Mouse (Mus musculus) erythroblast, embryonic 14.5 days (primary cell): ENCODE measurements at regions not wholly inside any gene's neighbourhood (a gene's known extent, or its start where the extent isn't known, plus 50 kb on each side); places are given as distances from the start of the nearest gene placed in this dataset.

Source experiments
- H3K27me3 ChIP-seq: 2 replicates; pipeline ENCODE4 v1.6.1; 2012; ENCODE audit warnings: inconsistent platforms; ENCODE audit not compliant: control insufficient read depth
- H3K36me3 ChIP-seq: 2 replicates; pipeline ENCODE4 v1.6.1; 2012; ENCODE audit warnings: mild to moderate bottlenecking, inconsistent platforms; ENCODE audit not compliant: control insufficient read depth
- H3K4me1 ChIP-seq: 2 replicates; pipeline ENCODE4 v1.6.1; 2012; ENCODE audit warnings: inconsistent platforms; ENCODE audit not compliant: control insufficient read depth
- H3K4me3 ChIP-seq: replicated peaks from 2 replicates; pipeline ENCODE3; 2012; ENCODE audit warnings: moderate library complexity, mild to moderate bottlenecking, inconsistent platforms
- H3K9me3 ChIP-seq: 2 replicates; pipeline ENCODE4 v1.6.1; 2012; ENCODE audit warnings: low read length, inconsistent platforms, mixed read lengths; ENCODE audit not compliant: control insufficient read depth
- GATA1 ChIP-seq: IDR thresholded peaks from 2 replicates; pipeline ENCODE4 v1.6.1; 2012; ENCODE audit warnings: low read length, inconsistent platforms, mixed read lengths
- TAL1 ChIP-seq: IDR thresholded peaks from 3 replicates; pipeline ENCODE4 v1.6.1; 2012; ENCODE audit warnings: low read length, inconsistent platforms, mixed read lengths

DNA sequence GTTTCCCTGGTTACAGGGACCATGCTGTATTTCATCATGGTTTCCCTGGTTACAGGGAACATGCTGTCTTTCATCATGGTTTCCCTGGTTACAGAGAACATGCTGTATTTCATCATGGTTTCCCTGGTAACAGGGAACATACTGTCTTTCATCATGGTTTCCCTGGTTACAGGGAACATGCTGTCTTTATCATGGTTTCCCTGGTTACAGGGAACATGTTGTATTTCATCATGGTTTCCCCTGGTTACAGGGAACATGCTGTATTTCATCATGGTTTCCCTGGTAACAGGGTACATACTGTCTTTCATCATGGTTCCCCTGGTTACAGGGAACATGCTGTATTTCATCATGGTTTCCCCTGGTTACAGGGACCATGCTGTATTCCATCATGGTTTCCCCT, 1579.5 kb downstream of the 4930444P10Rik start:
- H3K27me3 ChIP-seq, result peaks cover 6% of the 10 kb centered on the region
- no peaks in the 10 kb centered on the region for H3K36me3 ChIP-seq
- H3K4me3 ChIP-seq, result no peak overlapping the region
- TF ChIP-seq GATA1 (no peak), TAL1 (no peak)
- H3K4me1 ChIP-seq, result no peaks in the 10 kb centered on the region
- no peaks in the 10 kb centered on the region for H3K9me3 ChIP-seq

- H3K9me3 ChIP-seq, result no peaks in the 10 kb centered on the region
- no peak overlapping the region for H3K4me3 ChIP-seq
- H3K27me3 ChIP-seq, result peaks cover 16% of the 10 kb centered on the region
- no peak for TF ChIP-seq GATA1
- TF ChIP-seq TAL1, result no peak
- no peaks in the 10 kb centered on the region for H3K36me3 ChIP-seq
- H3K4me1 ChIP-seq, result no peaks in the 10 kb centered on the region
Observed at GRCm38 (mm10) chr1:14512481-14513285, 1580.4 kb downstream of the 4930444P10Rik start.

DNA sequence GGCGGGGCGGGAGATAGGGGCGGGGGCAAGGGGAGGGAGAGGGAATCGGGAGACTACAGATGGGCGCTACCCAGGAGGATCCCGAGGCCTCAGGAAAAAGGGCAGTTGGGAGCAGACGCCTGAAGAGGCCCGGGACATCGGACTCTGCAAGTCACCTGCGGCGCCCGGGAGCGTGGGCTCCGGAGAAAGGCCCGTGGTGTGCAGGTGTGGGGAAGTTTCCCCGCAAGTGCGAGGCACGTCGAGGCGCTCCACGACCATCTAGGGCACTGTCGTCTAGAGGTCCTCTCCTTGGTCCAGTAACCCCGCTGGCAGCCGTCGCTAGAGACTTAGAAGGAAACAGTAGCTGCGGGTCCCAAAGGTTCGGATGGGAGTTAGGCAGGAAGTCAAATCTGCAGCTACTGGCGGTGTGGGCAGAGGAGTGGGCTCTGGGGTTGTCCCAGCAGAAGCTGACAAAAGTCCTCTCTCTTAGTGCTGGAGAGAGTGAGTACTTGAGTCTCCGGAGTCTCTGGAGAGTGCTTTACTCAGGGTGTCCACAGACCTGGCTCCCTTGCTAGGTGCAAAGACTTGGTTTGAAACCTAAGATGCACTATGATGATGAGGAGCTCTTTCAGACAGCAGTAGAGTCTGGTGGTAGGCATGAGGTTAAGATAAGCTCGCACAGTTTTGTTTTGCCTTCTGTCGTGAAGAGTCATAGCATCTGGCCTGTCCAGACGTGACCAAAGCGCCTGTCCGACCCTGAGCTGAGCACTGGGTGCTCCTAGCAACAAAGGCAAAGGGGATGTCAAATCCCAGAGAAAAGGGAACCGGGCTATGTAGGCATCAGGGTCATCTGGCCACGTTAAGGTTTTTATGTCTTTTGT, 1586.1 kb downstream of the 4930444P10Rik start:
- Histone ChIP-seq H3K36me3 (no peaks in the 10 kb centered on the region), H3K9me3 (no peaks in the 10 kb centered on the region), H3K4me3 (no peak overlapping the region), H3K27me3 (peaks cover 67% of the 10 kb centered on the region), H3K4me1 (no peaks in the 10 kb centered on the region)
- TF ChIP-seq GATA1, result no peak

DNA sequence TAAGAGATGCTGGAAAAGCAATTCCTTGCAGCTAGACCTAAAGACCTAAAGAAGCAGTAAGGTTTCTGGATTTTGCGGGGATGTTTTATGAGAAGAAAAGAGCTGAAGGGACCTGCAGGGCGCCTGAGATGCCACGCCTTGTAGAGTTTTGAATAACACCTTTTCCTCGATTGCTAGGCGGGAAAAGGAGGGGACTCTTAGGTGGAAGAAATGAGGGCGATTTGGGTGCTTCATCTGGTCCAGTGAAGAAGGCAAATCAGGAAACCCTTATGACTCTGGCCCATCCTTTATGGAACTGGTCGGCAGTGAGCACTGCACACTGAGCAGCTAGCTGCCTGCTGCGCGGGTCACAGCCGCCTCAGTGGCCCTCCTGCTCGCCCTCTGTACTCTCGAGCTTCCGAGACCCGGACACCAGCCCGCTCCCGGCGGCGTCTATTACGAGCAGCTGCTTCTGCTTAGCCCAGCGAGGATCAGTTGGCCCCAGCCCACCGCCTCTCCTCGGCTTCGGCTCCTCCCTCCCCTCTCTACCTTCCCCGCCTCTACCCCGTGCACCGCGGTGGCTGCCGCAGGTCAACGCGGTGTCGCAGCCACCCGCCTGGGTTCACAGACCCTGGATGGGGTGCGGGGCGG, 1586.8 kb downstream of the 4930444P10Rik start:
- Histone ChIP-seq H3K4me3 (no peak overlapping the region), H3K36me3 (no peaks in the 10 kb centered on the region), H3K4me1 (no peaks in the 10 kb centered on the region), H3K27me3 (peaks cover 67% of the 10 kb centered on the region), H3K9me3 (no peaks in the 10 kb centered on the region)
- TF ChIP-seq GATA1, result no peak
- no peak for TF ChIP-seq TAL1

- Histone ChIP-seq H3K4me3 (no peak overlapping the region), H3K27me3 (peaks cover 67% of the 10 kb centered on the region), H3K36me3 (no peaks in the 10 kb centered on the region), H3K9me3 (no peaks in the 10 kb centered on the region), H3K4me1 (no peaks in the 10 kb centered on the region)
- no peak for TF ChIP-seq TAL1
- TF ChIP-seq GATA1, result no peak
Observed at GRCm38 (mm10) chr1:14505741-14506140, 1587.4 kb downstream of the 4930444P10Rik start.

- no peaks in the 10 kb centered on the region for H3K36me3 ChIP-seq
- no peaks in the 10 kb centered on the region for H3K9me3 ChIP-seq
- H3K4me1 ChIP-seq, result no peaks in the 10 kb centered on the region
- TF ChIP-seq TAL1, result no peak
- TF ChIP-seq GATA1, result no peak
- no peak overlapping the region for H3K4me3 ChIP-seq
- peaks cover 67% of the 10 kb centered on the region for H3K27me3 ChIP-seq
Observed at GRCm38 (mm10) chr1:14504767-14505343, 1588.3 kb downstream of the 4930444P10Rik start.

DNA sequence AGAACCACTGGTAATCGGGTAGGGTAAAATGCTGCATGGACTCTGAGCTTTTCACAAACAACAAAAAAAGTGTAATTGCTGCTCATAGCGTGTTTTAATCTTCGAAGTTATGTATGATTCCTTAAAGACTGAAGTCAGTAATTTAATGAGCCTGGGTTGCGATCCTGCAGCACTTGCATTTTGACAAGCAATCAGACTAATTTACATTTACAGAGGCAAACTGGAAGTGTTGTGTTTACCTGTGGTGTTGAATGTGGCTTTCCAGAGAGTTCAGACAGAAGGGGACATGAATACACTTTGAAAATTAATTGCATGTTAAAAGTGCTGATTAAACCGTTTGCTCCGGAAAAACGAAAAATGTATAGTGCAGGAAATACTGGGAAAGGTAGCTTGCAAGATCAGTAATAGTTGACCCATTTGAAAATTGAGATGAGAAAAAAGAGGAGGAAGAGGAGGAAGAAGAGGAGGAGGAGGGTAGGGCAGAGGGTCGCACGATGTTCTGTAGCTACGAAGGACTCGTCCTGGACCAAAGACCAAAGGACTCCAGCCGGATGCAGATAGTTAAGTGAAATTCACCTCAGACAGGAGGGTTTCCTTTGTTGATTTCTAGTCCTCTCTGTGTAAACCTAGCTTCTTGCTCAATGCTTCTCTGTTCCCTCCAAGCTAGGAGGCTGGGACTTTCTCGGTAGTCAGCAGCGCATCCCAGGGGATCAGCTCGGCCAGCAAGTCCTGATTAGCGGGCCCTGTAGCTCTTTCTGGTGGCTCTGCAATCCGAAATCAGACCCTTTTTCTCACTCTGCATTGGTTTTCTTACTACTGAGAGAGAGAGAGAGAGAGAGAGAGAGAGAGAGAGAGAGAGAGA, 1589.0 kb downstream of the 4930444P10Rik start:
- no peak overlapping the region for H3K4me3 ChIP-seq

DNA sequence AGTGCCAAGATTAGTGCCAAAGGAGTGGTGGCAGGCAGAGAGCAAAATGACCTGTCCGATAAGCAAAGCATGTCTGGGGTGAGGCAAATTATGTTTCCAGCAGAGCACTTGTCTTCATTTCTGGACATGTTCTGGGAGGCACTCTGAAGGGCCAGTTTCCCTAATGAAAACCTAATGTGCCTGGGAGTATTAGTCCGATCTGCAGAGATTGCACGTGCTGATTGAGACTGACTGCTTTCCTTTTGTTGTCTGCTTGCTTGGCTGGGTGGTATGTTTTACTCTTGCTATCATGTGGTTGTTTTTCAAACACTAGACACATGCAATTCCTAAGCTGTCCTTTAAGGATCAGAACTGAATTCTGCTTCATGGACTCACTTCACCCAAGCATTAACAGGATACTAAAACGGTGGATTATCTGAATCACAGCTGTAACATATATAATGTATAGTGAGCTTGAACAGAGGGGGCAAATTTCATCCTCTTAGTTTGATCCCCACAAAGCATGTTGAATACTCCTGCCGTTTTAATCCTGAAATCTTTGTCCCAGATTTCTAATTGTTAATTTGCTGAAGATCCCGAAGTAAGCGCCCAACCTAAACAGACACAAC, 1589.8 kb downstream of the 4930444P10Rik start:
- no peak for TF ChIP-seq GATA1
- no peak for TF ChIP-seq TAL1
- H3K9me3 ChIP-seq, result no peaks in the 10 kb centered on the region
- H3K27me3 ChIP-seq, result peaks cover 57% of the 10 kb centered on the region
- H3K4me1 ChIP-seq, result no peaks in the 10 kb centered on the region
- H3K4me3 ChIP-seq, result no peak overlapping the region
- H3K36me3 ChIP-seq, result no peaks in the 10 kb centered on the region

More for the DNA sequence above, 1589.0 kb downstream of the 4930444P10Rik start:
- no peaks in the 10 kb centered on the region for H3K36me3 ChIP-seq
- peaks cover 66% of the 10 kb centered on the region for H3K27me3 ChIP-seq
- no peak for TF ChIP-seq TAL1
- TF ChIP-seq GATA1, result no peak
- no peaks in the 10 kb centered on the region for H3K9me3 ChIP-seq
- H3K4me1 ChIP-seq, result no peaks in the 10 kb centered on the region
